19 mouse cellular contexts compared by ENCODE assay signal in the genomic region with DNA sequence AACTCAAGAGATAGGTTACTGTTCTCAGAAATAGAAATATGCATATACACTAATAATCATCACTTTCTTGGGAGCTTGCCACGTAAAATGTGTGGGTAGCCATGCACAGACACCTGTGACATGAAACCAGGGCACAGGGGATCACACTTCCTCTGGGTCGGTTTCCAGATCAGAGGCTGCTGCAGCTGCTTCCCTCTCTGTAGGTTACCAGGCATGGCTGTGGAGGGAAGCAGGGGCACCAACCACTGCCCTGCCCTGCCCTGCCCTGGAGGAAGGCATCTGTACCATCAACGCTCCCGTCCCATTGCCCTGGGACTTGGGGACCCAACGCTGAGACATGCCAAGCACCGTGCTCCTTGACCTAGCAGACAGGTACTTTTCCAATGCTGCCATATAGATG.
"Had no signal": no experiment of that assay in that cellular context is flagged by ENCODE, and none has a peak within 500 bp of the region (broad histone marks: within the 10 kb centered on the region; RNA-seq: fewer than 3 reads in every experiment).

No protein-coding gene starts in this region.

- DNase-seq: kidney, adult 2 months; kidney, postnatal 25 days; layer of hippocampus, adult 9-11 months; liver; lung, adult 18-20 months; lung, postnatal 14 days; lung, postnatal 4 days; midbrain, embryonic 14.5 days; right cerebral cortex, adult 18-20 months; right cerebral cortex, postnatal 14 days; right cerebral cortex, postnatal 4 days had no signal

- H3K4me1 ChIP-seq: limb, embryonic 10.5 days; liver, embryonic 12.5 days; liver, embryonic 15.5 days; lung, embryonic 15.5 days; stomach, embryonic 15.5 days had no signal

- H3K27me3 ChIP-seq: limb, embryonic 13.5 days; liver, embryonic 12.5 days; liver, embryonic 15.5 days; lung, embryonic 15.5 days; stomach, embryonic 15.5 days had no signal

- H3K36me3 ChIP-seq: liver, embryonic 15.5 days; lung, embryonic 15.5 days; stomach, embryonic 15.5 days had no signal

- H3K27ac ChIP-seq: kidney, postnatal 0 days; limb, embryonic 10.5 days; limb, embryonic 13.5 days; liver, embryonic 12.5 days; liver, embryonic 15.5 days; lung, embryonic 15.5 days; stomach, embryonic 15.5 days had no signal

- H3K4me3 ChIP-seq: layer of hippocampus, adult 2 months; limb, embryonic 10.5 days; limb, embryonic 13.5 days; liver, embryonic 12.5 days; liver, embryonic 15.5 days; lung, embryonic 15.5 days; stomach, embryonic 15.5 days had no signal
